Mouse (Mus musculus) ES-E14 (cell line): ENCODE measurements around the gene Ppm1d. TPM values are rescaled to one million over a fixed set of nuclear protein-coding genes. Genes with fewer than 3 reads are reported as not detected.

ENCODE experiments used
- DNase-seq: peaks from one replicate; pipeline ENCODE4 v3.0.0-alpha.2; 2013; ENCODE audit warnings: low read depth, low spot score
- H3K27ac ChIP-seq: 2 replicates; pipeline ENCODE4 v1.5.1; 2012; ENCODE audit warnings: low read depth, mild to moderate bottlenecking, low read length, moderate library complexity, mixed read lengths; ENCODE audit not compliant: poor library complexity, insufficient read depth, severe bottlenecking
- H3K36me3 ChIP-seq: 2 replicates; pipeline ENCODE4 v1.6.1; 2012; ENCODE audit warnings: mild to moderate bottlenecking, low read length, moderate library complexity, mixed read lengths; ENCODE audit not compliant: control insufficient read depth, poor library complexity, insufficient read depth, severe bottlenecking
- H3K4me1 ChIP-seq, 2 experiments: fragments of 150-350 bp in 1 of 2; sonication (generic) in 1 of 2; 2 replicates each; pipeline ENCODE4 v1.6.1; 2012; ENCODE audit warnings: low read length in 2 of 2, mild to moderate bottlenecking in 1 of 2, mixed read lengths in 1 of 2; ENCODE audit not compliant: control insufficient read depth in 2 of 2, insufficient read depth in 2 of 2, poor library complexity in 1 of 2
- H3K4me3 ChIP-seq, 2 experiments: fragments of 150-350 bp in 1 of 2; sonication (generic) in 1 of 2; 2 replicates each; pipeline ENCODE4 v1.5.1; 2012; ENCODE audit warnings: low read length in 2 of 2, low read depth in 1 of 2, mild to moderate bottlenecking in 1 of 2, mixed read lengths in 1 of 2; ENCODE audit not compliant: insufficient read depth in 1 of 2, poor library complexity in 1 of 2, severe bottlenecking in 1 of 2
- H3K9ac ChIP-seq: 2 replicates; pipeline ENCODE4 v1.6.1; 2012; ENCODE audit warnings: low read depth, mild to moderate bottlenecking, low read length, mixed read lengths; ENCODE audit not compliant: poor library complexity, insufficient read depth, severe bottlenecking
- H3K9me3 ChIP-seq: fragments of 150-350 bp; sonication (generic); 2 replicates; pipeline ENCODE4 v1.6.1; 2012; ENCODE audit warnings: low read depth, mild to moderate bottlenecking, low read length; ENCODE audit not compliant: control insufficient read depth, insufficient read depth
- CHD2 ChIP-seq: IDR thresholded peaks from 2 replicates; pipeline ENCODE4 v1.6.1; 2014; ENCODE audit warnings: mild to moderate bottlenecking, low read depth, low read length, inconsistent platforms
- HCFC1 ChIP-seq: IDR thresholded peaks from 2 replicates; pipeline ENCODE4 v1.6.1; 2012; ENCODE audit warnings: low read length, inconsistent platforms, borderline replicate concordance; ENCODE audit not compliant: insufficient read depth
- MAFK ChIP-seq: IDR thresholded peaks from 2 replicates; pipeline ENCODE4 v1.6.1; 2014; ENCODE audit warnings: mild to moderate bottlenecking, low read depth, low read length, inconsistent platforms; ENCODE audit not compliant: insufficient read depth
- ZC3H11A ChIP-seq: IDR thresholded peaks from 2 replicates; pipeline ENCODE4 v1.6.1; 2012; ENCODE audit warnings: low read depth, mild to moderate bottlenecking, inconsistent platforms, low read length, borderline replicate concordance
- ZNF384 ChIP-seq: IDR thresholded peaks from 2 replicates; pipeline ENCODE4 v1.6.1; 2012; ENCODE audit warnings: low read depth, low read length, inconsistent platforms
- in situ Hi-C, 2 experiments: fragments of 600-800 bp; cut with MboI; formaldehyde crosslinking; loops; one replicate each; pipeline ENCODE4 v1.15.1; 2025; ENCODE audit warnings: low sequenced_read_pairs in 2 of 2, inconsistent platforms in 1 of 2; ENCODE audit not compliant: unreplicated experiment in 2 of 2
- total RNA-seq: library from RNA; depleted of rRNA; stranded (reverse); fragments of 300-350 nt; gene quantifications from 2 replicates; pipeline ENCODE4 v1.2.3, GENCODE M21; 2012; rRNA removed

Ppm1d gene
- total RNA-seq, 1 experiment = 18.2 TPM

DNA sequence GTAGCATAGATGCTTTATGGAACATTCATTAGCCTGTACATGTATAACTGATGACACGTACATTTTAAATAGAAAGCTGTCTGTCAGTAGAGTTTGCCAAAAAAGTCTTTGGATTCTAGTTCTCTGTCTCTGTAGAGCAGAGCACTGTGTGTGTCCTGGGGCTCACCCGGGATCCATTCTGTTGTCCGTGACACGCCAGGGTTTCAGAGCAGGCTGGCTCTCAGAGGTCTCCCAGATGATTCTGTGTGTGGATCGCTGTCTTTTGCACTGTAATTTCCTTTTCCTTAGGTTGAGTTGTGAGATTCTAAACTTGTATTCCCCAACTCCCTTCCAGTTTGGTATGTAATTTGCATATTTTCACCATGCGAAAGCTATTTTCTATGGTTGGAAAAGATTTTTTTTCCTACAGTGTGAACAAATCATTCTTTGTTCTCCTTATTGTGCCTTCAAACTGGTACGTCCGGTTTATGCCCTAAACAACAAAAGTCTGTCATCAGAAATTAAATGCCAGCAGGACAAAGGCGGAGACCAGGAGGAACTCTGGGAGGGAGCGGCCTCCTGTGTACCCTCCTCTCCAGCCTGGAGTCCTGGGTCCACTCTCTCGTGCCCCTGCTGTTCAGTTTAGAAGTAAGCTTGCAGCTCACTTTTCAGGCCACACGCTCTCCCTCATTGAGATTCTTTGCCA, 81.3 kb downstream of the Ppm1d start:
- no peaks in the 10 kb centered on the region for H3K9me3 ChIP-seq
- no peaks in the 10 kb centered on the region for H3K36me3 ChIP-seq
- peak; percentile 24 for DNase-seq
- peaks cover 0 to 4% of the 10 kb centered on the region in 2 experiments; a peak in 3 of 4 replicates for H3K4me1 ChIP-seq
- no peak for TF ChIP-seq ZNF384
- TF ChIP-seq CHD2 = no peak
- no peak for TF ChIP-seq ZC3H11A
- TF ChIP-seq MAFK = no peak
- TF ChIP-seq HCFC1 = no peak
- H3K4me3 ChIP-seq = peak overlapping the region in 1 of 2 experiments; percentile 27; a peak in 2 of 4 replicates
- in situ Hi-C loops = no loop called here
- no peak overlapping the region for H3K9ac ChIP-seq
- H3K27ac ChIP-seq = no peak overlapping the region

DNA sequence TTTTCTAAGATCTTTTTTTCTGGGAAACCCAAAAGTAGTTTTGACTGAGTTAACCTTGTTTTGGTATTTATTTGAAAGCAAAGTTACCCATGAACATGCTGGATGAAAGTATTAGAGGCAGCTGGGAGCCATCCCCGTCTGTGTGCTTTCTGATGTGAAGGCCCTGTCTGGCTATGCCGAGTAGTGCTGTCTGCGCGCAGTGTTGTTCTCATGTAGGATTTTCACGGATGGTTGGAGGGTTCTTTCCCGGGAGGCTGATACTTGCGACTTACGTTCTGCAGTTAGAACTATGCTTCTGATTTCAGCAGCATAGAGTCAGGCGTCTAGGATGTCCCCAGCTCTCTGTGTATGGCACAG, 81.8 kb downstream of the Ppm1d start:
- Histone ChIP-seq H3K9ac (peak overlapping the region; percentile 41), H3K4me1 (peaks cover 0 to 4% of the 10 kb centered on the region in 2 experiments; a peak in 3 of 4 replicates), H3K9me3 (no peaks in the 10 kb centered on the region), H3K27ac (no peak overlapping the region), H3K36me3 (no peaks in the 10 kb centered on the region), H3K4me3 (peak overlapping the region; percentile 20 to 27; a peak in 3 of 4 replicates)
- peak; percentile 9 for DNase-seq
- in situ Hi-C loops = no loop called here
- TF ChIP-seq ZC3H11A = no peak
- TF ChIP-seq CHD2 = no peak
- TF ChIP-seq HCFC1 = no peak
- TF ChIP-seq MAFK = no peak
- no peak for TF ChIP-seq ZNF384

DNA sequence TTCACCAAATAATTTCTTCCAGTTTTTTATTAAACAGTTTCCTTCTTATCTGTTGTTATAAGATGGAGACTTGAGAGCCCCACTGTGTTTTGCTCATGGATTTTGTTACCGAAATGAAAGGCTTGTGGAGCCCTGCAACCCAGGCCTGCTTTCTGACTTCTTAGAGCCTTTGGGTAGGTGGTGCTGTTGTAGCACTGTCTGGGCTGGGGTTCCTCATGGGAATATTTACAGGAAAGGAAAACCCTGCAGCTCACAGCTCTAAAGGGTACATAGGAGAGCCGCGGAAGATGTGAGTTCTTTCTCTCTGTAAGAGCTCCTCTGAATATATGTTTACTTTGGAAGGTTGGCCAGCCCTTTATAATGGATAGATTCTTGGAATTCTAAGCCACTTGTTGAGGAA, 82.9 kb downstream of the Ppm1d start:
- peaks cover 0 to 4% of the 10 kb centered on the region in 2 experiments; a peak in 3 of 4 replicates for H3K4me1 ChIP-seq
- no peak overlapping the region for H3K4me3 ChIP-seq
- no peak for TF ChIP-seq HCFC1
- TF ChIP-seq ZNF384 = no peak
- TF ChIP-seq ZC3H11A = no peak
- no peak for TF ChIP-seq CHD2
- no peak for TF ChIP-seq MAFK
- DNase-seq = no peak
- no peak overlapping the region for H3K27ac ChIP-seq
- in situ Hi-C loops = no loop called here
- no peak overlapping the region for H3K9ac ChIP-seq
- no peaks in the 10 kb centered on the region for H3K9me3 ChIP-seq
- no peaks in the 10 kb centered on the region for H3K36me3 ChIP-seq

DNA sequence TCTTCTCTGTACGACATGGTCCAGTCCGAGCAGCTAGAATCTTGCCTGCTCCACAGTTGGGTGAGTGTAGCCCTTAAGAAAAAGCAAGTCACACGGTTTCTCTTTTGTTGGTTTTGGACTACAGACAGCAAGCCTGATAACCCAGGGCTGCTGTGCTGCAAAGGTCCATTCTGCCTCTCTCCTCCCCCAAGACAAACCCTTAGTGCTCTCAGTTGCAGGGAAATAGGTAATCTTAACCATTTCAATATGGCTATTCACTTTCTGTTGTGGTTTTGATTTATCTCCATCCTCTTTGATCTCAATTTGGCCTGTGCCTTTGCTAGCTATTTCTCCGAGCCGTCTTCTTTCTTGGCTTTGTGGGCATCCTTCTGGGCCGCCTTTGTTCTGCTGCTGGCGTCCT, 84.3 kb downstream of the Ppm1d start:
- no peaks in the 10 kb centered on the region for H3K36me3 ChIP-seq
- no peak for TF ChIP-seq ZC3H11A
- no peak overlapping the region for H3K27ac ChIP-seq
- in situ Hi-C loops = no loop called here
- peaks cover 0 to 4% of the 10 kb centered on the region in 2 experiments; a peak in 3 of 4 replicates for H3K4me1 ChIP-seq
- H3K4me3 ChIP-seq = no peak overlapping the region
- no peak for DNase-seq
- no peaks in the 10 kb centered on the region for H3K9me3 ChIP-seq
- H3K9ac ChIP-seq = no peak overlapping the region

Other genes with a start within 250 kb of the Ppm1d start
- 20.1 and 20.3 TPM in 2 replicates for gene Usp32, start 171.1 kb upstream of the Ppm1d start, total RNA-seq
- gene 1700125H20Rik, start 140.8 kb upstream of the Ppm1d start, total RNA-seq = not detected in 2 replicates
- 23.6 and 37.2 TPM in 2 replicates for gene Appbp2, start 76.1 kb upstream of the Ppm1d start, total RNA-seq
- 23.6 and 26.9 TPM in 2 replicates for gene Bcas3, start 41.9 kb downstream of the Ppm1d start, total RNA-seq